Mouse (Mus musculus): Measurements from ENCODE around the gene Mbtps1.

Mbtps1 gene

GRCm38 (mm10) chr8:119557821-119558602 lies 523 bp downstream of the Mbtps1 start:
- peak in 1 of 2 experiments; percentile 19 for DNase-seq

GRCm38 (mm10) chr8:119557132-119557531 lies 1.4 kb downstream of the Mbtps1 start:
- DNase-seq, result no peak

- no peak for DNase-seq
Measured at GRCm38 (mm10) chr8:119555861-119556260, 2.7 kb downstream of the Mbtps1 start.

- no peak for DNase-seq
Measured at GRCm38 (mm10) chr8:119552967-119553366, 5.6 kb downstream of the Mbtps1 start.

- DNase-seq, result no peak
Measured at GRCm38 (mm10) chr8:119548560-119549113, 9.9 kb downstream of the Mbtps1 start.

GRCm38 (mm10) chr8:119547019-119547691 lies 11.4 kb downstream of the Mbtps1 start:
- no peak for DNase-seq

- no peak for DNase-seq
Measured at GRCm38 (mm10) chr8:119545791-119546190, 12.7 kb downstream of the Mbtps1 start.

GRCm38 (mm10) chr8:119545180-119545579 lies 13.4 kb downstream of the Mbtps1 start:
- DNase-seq, result no peak

- DNase-seq, result no peak
Measured at GRCm38 (mm10) chr8:119544606-119545005, 13.9 kb downstream of the Mbtps1 start.

- DNase-seq, result no peak
Measured at GRCm38 (mm10) chr8:119531973-119532372, 26.6 kb downstream of the Mbtps1 start.

- no peak for DNase-seq
Measured at GRCm38 (mm10) chr8:119531397-119531796, 27.1 kb downstream of the Mbtps1 start.

- DNase-seq, result no peak
Measured at GRCm38 (mm10) chr8:119530937-119531336, 27.6 kb downstream of the Mbtps1 start.

GRCm38 (mm10) chr8:119528762-119529161 lies 29.8 kb downstream of the Mbtps1 start:
- DNase-seq, result no peak

- peak in 1 of 2 experiments; percentile 13 for DNase-seq
Measured at GRCm38 (mm10) chr8:119520102-119520501, 38.4 kb downstream of the Mbtps1 start.

GRCm38 (mm10) chr8:119516674-119517073 lies 41.9 kb downstream of the Mbtps1 start:
- DNase-seq, result no peak

- DNase-seq, result no peak
Measured at GRCm38 (mm10) chr8:119515767-119516166, 42.8 kb downstream of the Mbtps1 start.

GRCm38 (mm10) chr8:119514940-119515339 lies 43.6 kb downstream of the Mbtps1 start:
- no peak for DNase-seq

GRCm38 (mm10) chr8:119513405-119513804 lies 45.1 kb downstream of the Mbtps1 start:
- DNase-seq, result no peak

- no peak for DNase-seq
Measured at GRCm38 (mm10) chr8:119511722-119512121, 46.8 kb downstream of the Mbtps1 start.

- DNase-seq, result no peak
Measured at GRCm38 (mm10) chr8:119510471-119510870, 48.1 kb downstream of the Mbtps1 start.

- no peak for DNase-seq
Measured at GRCm38 (mm10) chr8:119506106-119506505, 52.4 kb downstream of the Mbtps1 start.

- no peak for DNase-seq
Measured at GRCm38 (mm10) chr8:119505488-119505887, 53.0 kb downstream of the Mbtps1 start.

GRCm38 (mm10) chr8:119503191-119503767 lies 55.3 kb downstream of the Mbtps1 start:
- DNase-seq, result no peak

- DNase-seq, result no peak
Measured at GRCm38 (mm10) chr8:119502111-119502510, 56.4 kb downstream of the Mbtps1 start.
